Mouse (Mus musculus) heart, adult 11 months (tissue): ENCODE measurements around the gene Olfr553.
A peak's percentile ranks its signal among the peaks of the same experiment; 100 is the strongest.
"Not testable (repeated sequence)": the region's sequence is repeated elsewhere in the genome, so short reads cannot be mapped to it uniquely, and the experiment has no call there.

ENCODE experiments used
- DNase-seq: peaks from one replicate; pipeline ENCODE4 v3.0.0; 2022

The Olfr553 gene

DNA sequence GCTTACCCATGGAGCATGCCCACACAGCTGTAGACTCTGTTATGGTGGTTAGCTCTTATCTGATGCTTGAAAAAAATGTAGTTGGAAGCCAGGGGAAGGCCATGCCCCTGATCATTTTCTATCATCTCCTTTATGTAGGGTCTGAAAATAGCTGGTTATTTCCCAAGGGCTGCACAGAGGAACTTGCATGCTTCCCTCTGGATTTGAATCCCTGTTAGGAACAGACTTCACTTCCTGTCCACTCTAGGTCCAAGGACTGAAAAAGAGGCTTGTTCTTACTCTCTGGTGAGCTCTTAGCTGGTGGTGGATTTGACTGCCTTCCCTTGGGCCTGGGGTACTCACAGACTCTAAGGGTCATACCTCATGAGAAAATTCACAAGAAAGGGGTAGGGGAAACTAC is at the start of gene Olfr553:
TSS of gene Olfr553 (minus strand) at position 101 of the 400 bp plus-strand sequence.
- DNase-seq = no peak

GRCm38 (mm10) chr7:102665378-102665777 is 47.4 kb upstream of the Olfr553 start:
- DNase-seq = no peak

- DNase-seq = no peak
Observed at GRCm38 (mm10) chr7:102664599-102664998, 46.6 kb upstream of the Olfr553 start, which contains the start of gene Olfr556. Gene Olfr556, plus strand, starts transcription at chr7:102664899.

DNA sequence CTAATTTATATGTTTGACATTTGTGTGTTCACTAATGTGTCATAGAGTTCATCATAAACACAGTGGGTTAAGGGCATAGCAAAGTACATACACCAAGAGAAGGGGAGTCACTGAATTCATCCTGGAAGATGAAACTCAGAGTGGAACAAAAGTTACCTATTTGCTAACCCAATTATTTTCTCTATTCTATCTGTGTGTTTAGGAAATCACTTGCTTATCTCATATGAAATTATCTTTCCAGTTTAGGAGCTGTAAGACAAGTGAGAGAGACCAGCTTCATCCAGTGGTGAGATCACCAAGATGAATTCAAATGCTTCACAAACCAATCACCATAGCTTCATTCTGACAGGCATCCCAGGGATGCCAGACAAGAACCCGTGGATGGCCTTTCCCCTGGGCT is 40.5 kb upstream of the Olfr553 start, which contains the start of gene Olfr555:
TSS of gene Olfr555 (plus strand) at position 301 of the 400 bp plus-strand sequence.
- no peak for DNase-seq

DNA sequence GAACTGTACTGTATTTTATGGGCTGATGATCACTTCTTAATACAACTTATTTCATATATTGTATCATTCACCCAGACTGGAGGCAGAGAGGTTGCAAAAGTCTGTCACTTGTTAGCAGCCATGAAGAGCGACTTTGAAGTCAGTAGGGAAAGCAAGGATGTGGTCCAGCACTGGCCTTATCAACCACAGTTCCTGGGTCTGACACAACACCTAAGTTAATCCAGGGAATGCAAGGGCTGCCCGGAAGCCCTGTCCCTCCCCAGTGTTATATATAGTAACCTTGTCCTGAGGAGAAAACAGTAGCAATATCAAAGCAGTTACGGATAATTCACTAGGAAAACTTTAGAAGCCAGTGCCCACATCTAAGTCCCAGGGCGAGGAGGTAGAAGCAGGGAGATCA is 26.9 kb upstream of the Olfr553 start:
- peak; percentile 85 for DNase-seq

DNA sequence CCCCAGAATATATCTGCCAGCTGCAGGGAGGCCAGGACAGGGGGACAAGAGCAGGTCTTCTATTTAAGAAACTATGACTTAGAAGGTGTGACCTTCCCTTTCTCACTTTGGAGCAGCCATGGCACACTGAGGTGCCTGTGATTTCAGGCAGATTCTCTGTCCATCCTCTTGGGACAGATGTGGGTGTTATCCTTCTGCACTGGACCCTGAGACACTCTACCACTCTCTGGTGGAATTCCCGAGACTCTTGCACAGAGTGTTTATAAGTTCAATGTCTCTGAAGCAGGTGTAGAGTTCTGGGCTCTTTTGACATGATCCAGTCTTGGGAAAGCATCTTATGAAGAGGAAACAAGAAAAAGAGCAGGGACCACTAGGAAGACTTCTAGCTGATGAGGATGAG is 20.1 kb upstream of the Olfr553 start, which contains the start of gene Olfr554:
TSS of gene Olfr554 (plus strand) at position 301 of the 400 bp plus-strand sequence.
- no peak for DNase-seq

GRCm38 (mm10) chr7:102636665-102637064 is 18.6 kb upstream of the Olfr553 start:
- DNase-seq = no peak

DNA sequence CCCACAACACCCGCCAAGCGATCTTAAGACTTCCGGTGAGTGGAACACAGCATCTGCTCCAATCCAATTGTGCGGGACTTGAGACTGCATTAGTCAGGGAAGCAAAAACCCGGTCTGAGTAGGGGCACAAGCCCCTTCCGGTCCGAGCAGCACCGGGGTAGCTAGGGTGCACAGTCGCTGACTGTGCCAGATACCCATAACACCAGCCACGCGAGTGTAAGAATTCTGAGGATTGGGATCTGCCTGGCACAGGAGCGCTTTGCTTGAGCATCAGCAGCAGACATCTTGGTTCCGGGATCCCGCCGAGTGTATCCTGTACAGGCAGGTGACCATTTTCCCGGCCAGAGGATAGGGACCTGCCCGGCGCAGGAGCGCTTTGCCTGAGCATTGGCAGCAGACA is 2.4 kb upstream of the Olfr553 start:
- not testable (repeated sequence) for DNase-seq

DNA sequence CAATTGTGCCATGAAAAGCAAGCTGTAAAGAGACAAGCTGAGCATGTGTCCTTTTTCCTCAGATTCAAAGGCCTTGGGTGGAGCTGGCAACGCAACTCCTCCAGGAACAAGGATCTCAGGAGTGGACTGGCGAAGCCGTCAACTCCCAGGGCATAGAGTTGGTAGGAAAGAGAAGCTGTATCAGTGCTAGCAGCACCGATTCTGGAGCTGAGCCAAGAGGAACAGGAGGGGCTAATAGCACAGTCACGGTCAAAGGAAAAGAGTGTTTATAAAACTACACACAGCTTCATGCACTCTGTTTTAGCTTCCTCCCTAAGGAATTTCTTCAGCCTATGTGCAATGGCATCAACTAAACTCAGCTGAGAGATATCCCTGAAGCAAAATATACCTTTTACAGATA is 1.6 kb upstream of the Olfr553 start:
- DNase-seq = peak; percentile 92

DNA sequence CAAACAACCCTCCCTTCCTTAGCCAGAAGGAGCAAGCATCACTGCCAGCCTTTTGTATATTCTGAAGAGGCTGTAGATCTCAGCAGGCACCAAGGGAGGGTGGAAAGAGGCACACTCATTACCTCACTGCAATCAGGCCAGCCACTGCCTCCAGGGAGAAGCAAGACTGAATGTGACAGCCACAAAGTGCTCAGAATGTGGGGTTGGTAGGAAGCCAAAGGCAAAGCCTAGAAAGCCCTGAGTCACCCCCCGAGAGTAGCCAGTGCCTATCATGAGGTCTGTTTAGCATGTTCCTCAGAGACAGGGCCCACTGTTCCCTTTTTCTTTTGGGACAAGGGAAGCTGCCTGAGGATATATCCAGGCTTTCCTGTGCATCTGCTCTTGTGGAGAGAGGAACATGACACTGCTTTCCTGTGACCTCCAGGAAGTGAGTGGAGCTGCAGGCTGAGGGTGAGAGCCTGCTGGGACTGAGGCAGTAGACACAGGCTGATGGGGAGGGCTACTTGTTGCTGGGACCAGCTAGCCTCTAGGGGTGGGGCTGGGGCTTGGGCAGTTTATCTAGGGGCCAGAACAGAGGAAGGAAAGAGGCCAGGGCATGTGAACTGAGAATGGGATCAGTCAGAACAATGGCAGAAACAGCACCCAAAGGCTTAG is 20.5 kb downstream of the Olfr553 start, which contains the start of gene Olfr552:
TSS of gene Olfr552 (plus strand) at position 393 of the 654 bp plus-strand sequence.
- peak; percentile 83 for DNase-seq

DNA sequence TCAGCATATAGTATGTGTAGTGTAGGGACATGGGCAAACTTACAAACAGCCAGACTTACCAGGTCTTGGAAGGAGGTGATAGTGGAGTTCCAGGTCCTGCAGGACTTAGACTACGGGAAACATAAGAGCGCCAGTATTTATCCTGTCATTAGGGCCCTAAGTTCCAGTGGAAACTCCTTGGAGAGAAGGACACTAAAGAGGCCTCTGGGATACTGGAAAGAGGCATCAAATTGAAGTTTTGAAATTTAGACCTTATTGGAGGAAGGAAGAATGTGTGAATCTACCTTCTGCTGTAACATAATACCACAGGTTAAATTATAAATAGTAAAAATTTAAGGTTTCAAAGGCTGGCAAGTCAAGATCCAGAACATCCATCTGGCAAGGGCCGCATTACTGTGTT is 26.2 kb downstream of the Olfr553 start, which contains the start of gene Olfr551:
TSS of gene Olfr551 (minus strand) at position 101 of the 400 bp plus-strand sequence.
- no peak for DNase-seq

DNA sequence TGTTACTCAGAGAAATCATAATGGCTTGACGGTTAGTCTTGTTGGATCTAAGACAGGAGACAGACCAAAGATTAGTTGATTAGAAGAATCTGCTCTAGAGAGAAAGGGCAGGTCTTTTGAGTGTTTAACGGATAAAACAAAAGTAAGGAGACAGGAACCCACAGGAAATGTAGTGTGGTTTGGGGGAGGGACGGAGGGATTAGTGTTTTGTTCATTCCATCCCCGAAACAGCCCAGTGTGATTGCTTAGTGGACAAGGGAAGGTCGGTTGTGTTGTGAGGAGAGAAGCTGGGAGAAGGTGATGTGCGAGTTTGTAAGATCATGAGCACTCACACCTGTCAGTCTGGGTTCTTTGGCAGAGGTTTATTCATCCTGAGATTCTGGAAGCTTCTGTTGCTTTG is 42.0 kb downstream of the Olfr553 start:
- DNase-seq = no peak

DNA sequence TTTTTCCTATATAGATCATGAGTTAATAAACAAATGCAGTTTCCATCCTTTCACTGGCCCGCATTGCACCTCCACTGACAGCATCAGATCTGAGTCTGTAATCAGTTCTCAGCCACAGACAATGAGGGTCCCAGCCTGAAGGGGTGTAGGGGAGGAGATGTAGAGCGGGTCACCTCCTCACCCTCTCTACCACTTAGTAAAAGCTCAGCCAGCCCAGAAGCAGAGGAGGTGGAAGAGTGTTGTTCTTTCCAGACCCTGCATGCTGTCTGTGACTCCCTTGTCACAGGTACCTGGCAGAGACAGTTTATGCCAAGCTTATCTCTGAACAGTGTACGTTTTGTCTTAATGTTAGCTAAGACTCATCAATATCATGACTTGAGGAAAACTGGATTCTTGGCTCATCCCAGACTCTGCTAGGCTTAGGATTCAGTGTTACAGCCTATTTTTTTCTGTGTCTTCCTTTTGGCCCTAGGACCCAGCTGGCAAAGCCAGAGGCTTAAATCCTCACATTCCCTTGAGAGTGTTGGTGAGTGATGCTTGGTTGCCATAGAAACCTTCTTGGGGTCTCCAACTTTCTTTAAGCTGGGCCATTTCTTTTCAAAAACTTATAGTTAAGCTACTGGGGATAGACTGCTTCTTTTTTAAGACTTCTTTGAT is 44.7 kb downstream of the Olfr553 start:
- no peak for DNase-seq

DNA sequence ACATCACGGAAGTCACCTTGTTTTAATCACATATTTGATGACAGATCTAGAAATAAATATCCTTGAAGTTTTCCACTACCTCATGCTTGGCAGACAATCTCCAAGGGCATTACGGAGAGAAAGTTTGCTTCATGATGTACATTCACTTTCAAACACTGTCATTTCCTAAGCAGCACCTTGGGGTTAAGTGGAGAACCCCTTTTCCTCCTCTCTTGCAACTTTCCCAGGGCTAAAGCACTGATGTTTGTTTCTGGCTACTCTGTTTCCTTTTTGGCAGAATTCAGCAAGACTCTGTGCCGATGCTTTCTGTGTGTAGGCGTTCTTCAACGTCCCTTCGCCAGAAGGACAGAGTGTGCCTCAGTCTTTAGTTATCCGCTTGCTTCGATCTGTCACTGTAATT is 46.9 kb downstream of the Olfr553 start, which contains the start of gene Olfr550:
TSS of gene Olfr550 (plus strand) at position 301 of the 400 bp plus-strand sequence.
- DNase-seq = no peak

DNA sequence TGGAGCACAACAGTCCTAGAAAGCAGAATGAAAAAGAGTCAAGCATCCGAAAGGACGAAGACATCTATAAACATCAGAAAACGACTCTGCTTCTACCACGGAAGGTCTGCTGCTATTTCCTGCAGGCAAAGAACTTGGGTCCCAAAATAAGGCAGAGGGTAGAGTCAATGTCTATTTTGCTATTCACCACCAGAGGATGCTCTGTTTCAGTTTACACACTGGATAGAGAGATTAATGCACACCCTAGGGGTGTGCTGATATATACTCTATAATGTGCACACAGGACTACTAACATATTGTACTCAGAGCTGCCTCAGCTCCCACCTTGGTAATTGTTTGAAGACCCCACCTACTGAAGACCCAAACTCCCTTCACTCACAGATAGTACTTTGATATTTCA is 51.8 kb downstream of the Olfr553 start:
- no peak for DNase-seq

DNA sequence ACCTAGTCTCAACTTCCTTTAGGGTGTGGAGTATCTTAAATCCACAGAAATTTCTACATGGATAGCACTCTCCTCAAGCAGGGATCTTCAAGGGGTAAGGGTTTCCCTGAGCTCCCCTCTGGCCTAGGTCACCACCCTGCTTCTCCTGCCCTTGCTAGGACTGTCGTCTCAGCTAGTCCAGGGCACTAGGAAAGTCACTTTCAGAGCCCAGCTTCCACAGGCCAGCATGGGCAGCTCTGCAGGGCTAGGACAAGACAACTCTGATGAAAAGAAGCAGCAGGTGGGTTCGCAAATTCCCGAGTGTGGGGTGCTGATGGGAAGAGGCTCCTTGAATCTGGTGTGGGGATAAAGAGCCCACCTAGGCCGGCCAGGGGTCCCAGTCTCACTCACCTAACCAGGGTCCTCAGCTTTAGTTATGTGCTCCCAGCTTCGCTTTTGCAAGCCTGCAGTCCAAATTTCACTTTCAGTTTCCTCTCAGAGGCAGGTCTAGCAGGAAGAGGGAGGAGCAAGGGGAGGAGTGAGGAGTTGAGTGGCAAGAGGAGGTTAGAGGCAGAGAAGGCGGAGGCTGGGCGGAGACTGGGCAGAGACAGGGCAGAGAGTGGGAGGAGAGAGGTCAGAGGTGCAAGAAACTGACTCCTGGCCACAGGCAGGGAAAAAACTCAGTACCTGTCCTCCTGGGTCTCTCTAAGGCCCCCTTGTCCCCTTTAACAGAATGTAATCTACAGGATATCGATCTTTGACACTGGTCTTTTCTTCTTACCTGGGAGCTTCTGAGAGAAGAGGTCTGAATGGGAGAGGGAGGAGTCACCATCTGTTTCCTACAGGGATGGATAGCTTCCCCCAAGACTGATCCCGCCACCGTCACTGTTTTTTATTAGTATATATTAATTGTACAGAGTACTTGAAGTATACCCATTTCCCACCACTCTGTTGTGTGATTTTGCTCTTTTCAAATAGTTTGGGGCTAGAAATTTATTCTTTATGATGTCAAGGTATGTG is 52.7 kb downstream of the Olfr553 start, which contains the start of gene Trim21:
TSS of gene Trim21 (minus strand) at position 488 of the 999 bp plus-strand sequence.
- peak; percentile 99 for DNase-seq
